Mouse (Mus musculus): ENCODE results near the gene Ppp1r2. TPM values are rescaled to one million over a fixed set of nuclear protein-coding genes. Genes with fewer than 3 reads are reported as not detected.

Ppp1r2 gene
- total RNA-seq (2023) = 53.3 to 62.6 TPM (median 57.2 TPM) in 4 replicates

DNA sequence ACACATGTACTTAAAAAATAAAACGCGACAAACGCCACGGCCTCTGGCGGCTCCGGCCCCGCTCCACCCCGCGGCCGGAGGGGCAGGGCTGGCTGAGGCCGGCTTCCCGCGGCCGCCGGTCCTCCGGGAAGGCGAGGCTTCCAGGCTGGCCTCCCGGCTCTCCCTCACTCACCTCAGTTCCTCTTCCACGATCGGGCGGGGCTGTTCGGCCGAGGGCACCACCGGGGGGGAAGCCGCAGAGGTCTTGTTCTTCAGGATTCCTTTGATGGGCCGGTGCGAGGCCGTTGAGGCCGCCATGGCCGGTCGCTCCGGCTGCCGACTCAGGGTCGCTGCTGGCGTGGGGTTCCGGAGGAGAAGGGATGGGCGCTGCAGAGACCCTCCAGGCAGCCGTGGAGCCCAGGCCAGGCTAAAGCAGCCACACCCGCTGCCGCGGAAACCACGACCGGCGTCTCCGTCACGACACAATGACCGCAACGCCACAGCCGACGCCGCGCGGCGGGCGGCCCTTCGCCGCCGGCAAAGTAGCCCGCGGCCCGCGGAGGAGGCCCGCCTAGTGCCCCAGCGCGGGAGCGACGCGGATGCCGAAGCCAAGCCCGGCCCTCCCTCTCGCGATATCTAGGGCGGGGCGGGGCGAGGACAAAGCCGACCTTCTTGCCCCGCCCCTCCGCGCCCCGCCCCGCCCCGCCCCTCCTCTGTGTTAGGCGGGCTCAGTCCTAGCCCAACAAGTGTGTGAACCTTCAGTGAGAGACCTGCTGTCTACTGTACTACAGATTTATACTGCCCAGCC is at the start of gene Ppp1r2:
Ppp1r2 (minus strand) TSS at position 604 of the 787 bp plus-strand sequence.

DNA sequence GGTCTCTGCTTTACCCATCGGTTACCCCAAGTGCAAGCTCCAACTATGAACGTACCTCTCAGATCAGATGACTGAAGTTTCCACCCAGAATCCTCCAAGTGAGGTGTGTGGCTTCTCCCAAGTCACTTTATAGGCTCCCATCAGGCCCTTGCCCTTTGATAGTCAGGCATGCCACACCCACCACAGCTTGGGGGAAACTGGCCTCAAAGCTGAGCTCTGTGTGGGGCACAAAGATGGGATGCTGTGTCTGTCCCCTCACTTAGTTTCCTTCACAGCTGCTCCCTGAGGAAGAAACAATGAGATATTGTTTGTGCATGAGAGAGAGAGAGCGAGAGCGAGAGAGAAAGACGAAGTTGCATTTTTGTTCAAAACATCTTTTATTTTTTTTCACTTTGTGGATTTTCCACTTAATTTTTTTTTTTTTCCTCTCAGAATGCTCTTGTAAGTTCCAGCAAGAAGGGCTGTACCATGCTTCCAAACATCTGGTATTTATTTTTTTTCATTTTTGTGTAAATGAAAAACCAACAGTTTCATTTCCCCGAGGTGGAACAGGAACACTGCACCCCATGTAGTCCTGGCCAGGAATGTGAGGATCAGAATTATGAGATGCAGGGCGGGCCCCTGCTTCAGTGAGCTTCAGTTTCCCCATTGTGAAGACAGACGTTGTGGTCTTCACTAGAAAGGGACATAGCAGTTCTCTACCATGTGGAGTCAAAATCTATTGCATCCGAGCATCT is 39.6 kb upstream of the Ppp1r2 start, which contains the start of gene Apod:
Apod (minus strand) TSS at position 312 of the 737 bp plus-strand sequence.

Other genes starting within 250 kb of the Ppp1r2 start
- gene Xxylt1, start 193.8 kb downstream of the Ppp1r2 start, total RNA-seq (2023) = 14.3 to 18.3 TPM (median 16.2 TPM) in 4 replicates
- gene Acap2, start 74.0 kb downstream of the Ppp1r2 start, total RNA-seq (2023) = 63.2 to 68.3 TPM (median 66.9 TPM) in 4 replicates
- not detected in 4 replicates for gene Apod, start 39.5 kb upstream of the Ppp1r2 start, total RNA-seq (2023)
- 8.7 to 11.5 TPM (median 9.6 TPM) in 4 replicates for gene Bdh1, start 147.0 kb upstream of the Ppp1r2 start, total RNA-seq (2023)

Data from B cell, adult 62 days (primary cell).